Mouse (Mus musculus) heart, embryonic 13.5 days (tissue): ENCODE measurements at regions not wholly inside any gene's neighbourhood (a gene's known extent, or its start where the extent isn't known, plus 50 kb on each side); places are given as distances from the start of the nearest gene placed in this dataset.

Source experiments
- ATAC-seq: fragments of 200-750 bp; cut with Nextera tagmentation; 2 replicates; pipeline ENCODE4 v1.8.0; 2017; ENCODE audit warnings: moderate TSS enrichment; ENCODE audit not compliant: insufficient number of reproducible peaks, low FRiP score, low TSS enrichment; ENCODE audit errors: extremely low read depth
- H3K27ac ChIP-seq: fragments of 300-500 bp; sonication (generic); replicated peaks from 2 replicates; pipeline ENCODE4 v1.5.1; 2015; ENCODE audit warnings: moderate library complexity, mild to moderate bottlenecking, inconsistent platforms
- H3K27me3 ChIP-seq: fragments of 300-500 bp; sonication (generic); replicated peaks from 2 replicates; pipeline ENCODE4 v1.6.1; 2015; ENCODE audit warnings: mild to moderate bottlenecking, inconsistent platforms
- H3K36me3 ChIP-seq: fragments of 300-500 bp; sonication (generic); 2 replicates; pipeline ENCODE4 v1.6.1; 2015; ENCODE audit warnings: mild to moderate bottlenecking, inconsistent platforms
- H3K4me1 ChIP-seq: fragments of 300-500 bp; sonication (generic); 2 replicates; pipeline ENCODE4 v1.6.1; 2015; ENCODE audit warnings: inconsistent platforms
- H3K4me2 ChIP-seq: fragments of 300-500 bp; sonication (generic); 2 replicates; pipeline ENCODE4 v1.6.1; 2015; ENCODE audit warnings: inconsistent platforms, mild to moderate bottlenecking, moderate library complexity
- H3K4me3 ChIP-seq: fragments of 300-500 bp; sonication (generic); 2 replicates; pipeline ENCODE4 v1.5.1; 2015; ENCODE audit warnings: moderate library complexity, mild to moderate bottlenecking, inconsistent platforms
- H3K9ac ChIP-seq: fragments of 300-500 bp; sonication (generic); 2 replicates; pipeline ENCODE4 v1.6.1; 2015; ENCODE audit warnings: inconsistent platforms, mild to moderate bottlenecking, moderate library complexity
- H3K9me3 ChIP-seq: fragments of 300-500 bp; sonication (generic); 2 replicates; pipeline ENCODE4 v1.6.1; 2016; ENCODE audit warnings: inconsistent platforms
- WGBS: fragments of 180-500 bp; shearing (Covaris S2); methylation state at CpG from one replicate; pipeline ENCODE4 v1.1.7; 2015; ENCODE audit warnings: mixed read lengths; 5-methylcytosine and 5-hydroxymethylcytosine counted together

DNA sequence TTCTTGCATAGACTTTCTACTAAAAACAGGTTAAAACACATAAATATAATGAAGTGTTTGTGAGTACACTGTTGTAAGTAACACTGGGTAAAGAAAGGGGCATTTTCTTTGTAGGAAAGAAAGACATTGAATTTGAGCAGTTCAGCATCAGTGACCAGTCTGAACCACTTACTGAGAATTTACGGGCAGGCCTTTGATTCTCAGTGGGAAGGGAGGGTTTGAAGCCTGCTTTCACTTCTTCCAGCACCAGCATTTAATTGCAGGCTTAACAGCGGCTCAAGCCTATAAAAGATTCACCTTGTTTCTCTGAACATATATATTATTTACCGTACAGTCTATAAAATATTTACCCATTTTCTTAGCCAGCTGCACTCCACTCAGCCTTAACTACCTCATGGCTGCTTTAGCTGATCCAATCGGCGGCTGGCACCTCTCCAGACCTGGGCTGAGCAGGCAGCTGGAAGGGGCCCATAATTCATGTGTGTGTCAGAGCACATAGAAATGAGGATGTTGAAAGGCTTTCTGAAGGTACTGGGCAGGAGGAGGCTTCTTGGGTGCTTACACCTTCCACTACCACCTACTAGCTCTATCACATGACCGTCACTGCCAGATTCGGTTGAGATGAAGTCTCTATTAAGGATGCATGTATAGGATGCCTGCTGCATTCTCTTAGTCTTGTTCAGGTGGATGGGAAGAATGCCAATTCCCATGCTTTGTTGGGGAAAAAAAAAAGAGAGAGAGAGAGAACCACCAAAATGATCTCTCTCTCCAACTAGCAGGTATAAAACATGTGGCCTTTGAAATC lies 50.0 kb upstream of the Fggy start:
- Histone ChIP-seq H3K27me3 (no peaks in the 10 kb centered on the region), H3K9ac (no peak overlapping the region), H3K4me3 (no peak overlapping the region), H3K4me1 (no peaks in the 10 kb centered on the region), H3K4me2 (no peak overlapping the region), H3K36me3 (no peaks in the 10 kb centered on the region), H3K9me3 (no peaks in the 10 kb centered on the region), H3K27ac (no peak overlapping the region)
- no peak for ATAC-seq
- WGBS = 76% methylated on average over 7 of the region's 7 CpGs
